Mouse (Mus musculus): ENCODE measurements around the gene Tyw1. TPM values are rescaled to one million over a fixed set of nuclear protein-coding genes. Genes with fewer than 3 reads are reported as not detected.
A peak's percentile ranks its signal among the peaks of the same experiment; 100 is the strongest.
"Not testable (repeated sequence)": the region's sequence is repeated elsewhere in the genome, so short reads cannot be mapped to it uniquely, and the experiment has no call there.

Tyw1 gene
- polyA plus RNA-seq, 1 experiment from 2014 or later = 28.5 TPM

DNA sequence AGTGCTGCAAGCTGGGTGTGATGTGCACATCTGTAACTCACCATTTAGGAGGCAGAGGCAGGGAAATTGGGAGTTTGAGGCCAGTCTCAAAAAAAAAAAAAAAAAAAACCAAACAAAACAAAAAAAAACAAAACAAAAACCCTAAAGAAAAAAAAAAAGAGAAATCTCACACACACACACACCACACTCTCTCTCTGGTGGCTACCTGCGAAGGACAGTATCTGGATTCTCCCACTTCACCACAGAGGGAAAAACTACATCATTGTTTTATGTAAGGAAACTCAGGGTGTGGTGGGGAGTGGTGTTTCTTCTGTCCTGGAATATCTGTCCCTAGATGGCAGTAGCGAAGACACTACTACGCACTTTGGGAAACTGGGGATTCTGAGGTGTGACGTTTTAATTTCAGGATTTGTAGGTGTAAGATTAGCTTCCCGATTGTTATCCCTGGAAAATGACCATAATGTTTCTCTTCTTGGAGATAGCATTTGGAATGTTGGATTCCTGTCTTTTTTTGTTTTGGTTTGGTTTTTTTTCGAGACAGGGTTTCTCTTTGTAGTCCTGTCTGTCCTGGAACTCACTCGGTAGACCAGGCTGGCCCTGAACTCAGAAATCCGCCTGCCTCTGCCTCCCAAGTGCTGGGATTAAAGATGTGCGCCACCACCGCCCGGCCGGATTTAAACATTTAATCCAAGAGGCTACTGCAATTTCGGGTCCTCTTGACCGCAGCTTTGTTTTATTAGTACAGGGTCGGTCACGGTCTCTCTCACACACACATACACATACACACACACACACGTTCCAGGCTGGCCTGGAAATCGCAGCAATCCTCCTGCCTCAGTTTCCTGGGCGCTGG is 1.0 kb upstream of the Tyw1 start:
- WGBS = 11% methylated on average over 19 of the region's 19 CpGs
- Histone ChIP-seq H3K27me3 (replicated peaks; ENCODE audit: control insufficient read depth, insufficient read depth, low read length) (no peaks in the 10 kb centered on the region), H3K4me1 (replicated peaks; ENCODE audit: control insufficient read depth, insufficient read depth, low read length) (peaks cover 10% of the 10 kb centered on the region; the same call in 1 of the 2 replicates), H3K27ac (ENCODE audit: low read depth, low read length) (peak overlapping the region; percentile 80; the same call in 1 of the 2 replicates), H3K9me3 (ENCODE audit: control insufficient read depth, low read length) (no peaks in the 10 kb centered on the region), H3K36me3 (ENCODE audit: control insufficient read depth, insufficient read depth, low read length) (peaks cover 33% of the 10 kb centered on the region), H3K4me3 (ENCODE audit: low read depth, low read length) (peak overlapping the region; percentile 77), H3K4me2 (peak overlapping the region; percentile 66), H3K9ac (ENCODE audit: low read depth, low read length) (peak overlapping the region; percentile 81)
- no peak for ATAC-seq (replicated peaks; ENCODE audit: low FRiP score)
- DNase-seq (ENCODE audit: low spot score) = no peak

DNA sequence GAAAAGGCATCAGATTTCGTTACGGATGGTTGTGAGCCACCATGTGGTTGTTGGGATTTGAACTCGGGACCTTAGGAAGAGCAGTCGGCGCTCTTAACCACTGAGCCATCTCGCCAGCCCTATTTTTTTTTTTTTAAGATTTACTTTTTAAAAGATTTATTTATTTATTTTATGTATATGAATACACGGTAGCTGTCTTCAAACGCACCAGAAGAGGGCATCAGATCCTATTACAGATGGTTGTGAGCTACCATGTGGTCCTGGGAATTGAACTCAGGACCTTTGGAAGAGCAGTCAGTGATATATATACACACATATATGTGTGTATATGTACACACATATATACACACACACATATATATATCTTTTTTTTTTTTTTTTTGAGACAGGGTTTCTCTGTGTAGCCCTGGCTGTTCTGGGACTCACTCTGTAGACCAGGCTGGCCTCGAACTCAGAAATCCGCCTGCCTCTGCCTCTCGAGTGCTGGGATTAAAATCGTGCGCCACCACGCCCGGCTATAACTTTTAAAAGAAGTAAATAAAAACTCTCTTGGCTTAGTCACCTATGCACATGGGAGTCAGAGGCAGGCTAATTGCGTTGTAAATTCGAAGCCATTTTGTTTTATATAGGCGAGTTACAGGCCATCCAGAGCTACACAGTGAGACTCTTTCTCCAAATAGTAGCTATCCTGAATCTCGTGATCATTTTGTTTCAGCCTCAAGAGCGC is 543 bp downstream of the Tyw1 start:
- Histone ChIP-seq H3K9ac (ENCODE audit: low read depth, low read length) (peak overlapping the region; percentile 62; the same call in 1 of the 2 replicates), H3K36me3 (ENCODE audit: control insufficient read depth, insufficient read depth, low read length) (peaks cover 19% of the 10 kb centered on the region), H3K4me2 (peak overlapping the region; percentile 71), H3K27ac (ENCODE audit: low read depth, low read length) (peak overlapping the region; percentile 79), H3K4me3 (ENCODE audit: low read depth, low read length) (peak overlapping the region; percentile 77)
- H3K4me1 ChIP-seq (replicated peaks; ENCODE audit: control insufficient read depth, insufficient read depth, low read length); H3K27me3 ChIP-seq (replicated peaks; ENCODE audit: control insufficient read depth, insufficient read depth, low read length); H3K9me3 ChIP-seq (ENCODE audit: control insufficient read depth, low read length); DNase-seq (ENCODE audit: low spot score): not testable (repeated sequence)
- 25% methylated on average over 20 of the region's 20 CpGs for WGBS
- 0 out of 2 replicates have a peak, but pooled peaks have one; percentile 1 for ATAC-seq (replicated peaks; ENCODE audit: low FRiP score)

DNA sequence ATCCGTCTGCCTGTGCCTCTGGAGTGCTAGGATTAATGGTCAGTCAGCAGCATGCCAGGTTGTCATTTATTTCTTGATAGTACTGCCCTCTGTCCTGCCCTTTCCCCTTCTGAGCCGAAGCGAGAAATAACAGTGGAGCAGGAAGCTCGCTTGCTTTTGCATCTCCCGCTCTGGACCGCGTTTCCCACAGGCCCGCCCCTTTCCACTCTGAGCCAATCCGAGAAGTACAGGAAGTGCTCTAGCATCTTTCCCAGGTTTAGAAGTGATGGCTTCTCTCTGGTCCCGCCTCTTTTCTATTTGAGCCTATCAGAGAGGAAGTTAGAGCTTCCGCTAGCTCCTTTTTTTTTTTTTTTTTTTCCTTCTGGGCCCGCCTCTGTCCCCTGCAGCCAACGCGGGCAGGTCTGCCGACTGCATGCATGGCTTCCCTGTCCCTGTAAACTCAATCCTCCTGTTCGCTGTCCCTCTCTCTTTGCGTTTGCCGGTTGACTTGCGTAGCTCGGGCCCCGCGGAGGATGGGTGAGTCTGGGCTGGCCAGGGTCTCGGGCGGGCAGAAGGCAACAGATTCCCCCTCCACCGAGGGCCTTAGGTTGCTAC is 1.4 kb downstream of the Tyw1 start:
- DNase-seq (ENCODE audit: low spot score) (peak; percentile 87), ATAC-seq (replicated peaks; ENCODE audit: low FRiP score) (peak; percentile 91)
- Histone ChIP-seq H3K9me3 (ENCODE audit: control insufficient read depth, low read length) (no peaks in the 10 kb centered on the region), H3K9ac (ENCODE audit: low read depth, low read length) (peak overlapping the region; percentile 68), H3K4me2 (peak overlapping the region; percentile 71), H3K4me3 (ENCODE audit: low read depth, low read length) (peak overlapping the region; percentile 77), H3K4me1 (replicated peaks; ENCODE audit: control insufficient read depth, insufficient read depth, low read length) (peaks cover 10% of the 10 kb centered on the region; the same call in 1 of the 2 replicates), H3K27me3 (replicated peaks; ENCODE audit: control insufficient read depth, insufficient read depth, low read length) (no peaks in the 10 kb centered on the region), H3K36me3 (ENCODE audit: control insufficient read depth, insufficient read depth, low read length) (peaks cover 12% of the 10 kb centered on the region), H3K27ac (ENCODE audit: low read depth, low read length) (peak overlapping the region; percentile 79)
- under 1% methylated on average over 25 of the region's 25 CpGs for whole genome bisulfite sequencing

DNA sequence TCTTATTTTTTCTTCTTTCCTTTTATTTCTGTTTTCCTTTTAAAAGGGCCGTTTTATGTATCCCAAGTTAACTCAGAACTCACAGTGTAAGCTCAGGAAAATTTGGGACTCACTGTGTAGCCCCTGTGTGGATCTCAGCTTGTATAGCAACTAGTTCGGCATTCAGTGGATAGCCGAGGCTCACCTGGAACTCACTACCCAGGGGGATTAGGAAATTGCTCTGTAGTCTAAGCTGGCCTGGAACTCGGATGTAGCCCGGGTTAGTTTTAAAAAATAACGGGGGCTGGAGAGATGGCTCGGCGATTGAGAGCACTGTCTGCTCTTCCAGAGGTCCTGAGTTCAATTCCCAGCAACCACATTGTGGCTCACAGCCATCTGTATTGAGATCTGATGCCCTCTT is 1.9 kb downstream of the Tyw1 start:
- H3K9ac ChIP-seq (ENCODE audit: low read depth, low read length) = peak overlapping the region; percentile 68
- 5% methylated on average over 8 of the region's 8 CpGs for WGBS

DNA sequence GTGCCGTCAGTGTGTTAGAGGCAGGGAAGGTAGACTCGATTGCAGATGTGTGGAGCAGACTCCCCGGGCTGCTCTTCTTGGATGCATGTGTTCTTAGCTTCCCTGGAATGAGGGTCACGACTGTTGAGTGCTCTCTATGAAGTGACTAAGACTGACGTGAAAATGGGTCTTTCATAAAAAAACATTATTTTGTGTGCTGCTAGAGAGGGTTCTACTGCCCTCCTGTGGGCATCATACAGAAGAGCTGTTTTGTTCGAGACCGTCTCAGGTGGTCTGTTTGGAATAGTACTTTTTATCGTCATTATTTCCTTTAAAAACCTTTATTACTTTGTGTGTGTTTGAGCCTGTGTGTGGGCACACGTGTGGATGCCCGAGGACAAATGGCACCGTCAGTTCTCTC is 8.0 kb downstream of the Tyw1 start:
- ATAC-seq (replicated peaks; ENCODE audit: low FRiP score) (no peak), DNase-seq (ENCODE audit: low spot score) (no peak)
- WGBS = 78% methylated on average over 11 of the region's 11 CpGs
- H3K27me3 ChIP-seq (replicated peaks; ENCODE audit: control insufficient read depth, insufficient read depth, low read length) = no peaks in the 10 kb centered on the region
- H3K4me2 ChIP-seq = no peak overlapping the region
- no peak overlapping the region for H3K9ac ChIP-seq (ENCODE audit: low read depth, low read length)
- peaks cover 29% of the 10 kb centered on the region for H3K36me3 ChIP-seq (ENCODE audit: control insufficient read depth, insufficient read depth, low read length)
- H3K27ac ChIP-seq (ENCODE audit: low read depth, low read length) = no peak overlapping the region
- H3K4me1 ChIP-seq (replicated peaks; ENCODE audit: control insufficient read depth, insufficient read depth, low read length) = no peaks in the 10 kb centered on the region; the same call in 1 of the 2 replicates
- H3K9me3 ChIP-seq (ENCODE audit: control insufficient read depth, low read length) = no peaks in the 10 kb centered on the region
- H3K4me3 ChIP-seq (ENCODE audit: low read depth, low read length) = no peak overlapping the region

More for the DNA sequence above, 1.9 kb downstream of the Tyw1 start:
- H3K27ac ChIP-seq (ENCODE audit: low read depth, low read length) = peak overlapping the region; percentile 54; the same call in 1 of the 2 replicates
- peak overlapping the region; percentile 77 for H3K4me3 ChIP-seq (ENCODE audit: low read depth, low read length)
- H3K9me3 ChIP-seq (ENCODE audit: control insufficient read depth, low read length) = no peaks in the 10 kb centered on the region
- peaks cover 10% of the 10 kb centered on the region; the same call in 1 of the 2 replicates for H3K4me1 ChIP-seq (replicated peaks; ENCODE audit: control insufficient read depth, insufficient read depth, low read length)
- DNase-seq (ENCODE audit: low spot score) (no peak), ATAC-seq (replicated peaks; ENCODE audit: low FRiP score) (no peak)
- H3K4me2 ChIP-seq = peak overlapping the region; percentile 71
- H3K27me3 ChIP-seq (replicated peaks; ENCODE audit: control insufficient read depth, insufficient read depth, low read length) = no peaks in the 10 kb centered on the region
- H3K36me3 ChIP-seq (ENCODE audit: control insufficient read depth, insufficient read depth, low read length) = peaks cover 6% of the 10 kb centered on the region

DNA sequence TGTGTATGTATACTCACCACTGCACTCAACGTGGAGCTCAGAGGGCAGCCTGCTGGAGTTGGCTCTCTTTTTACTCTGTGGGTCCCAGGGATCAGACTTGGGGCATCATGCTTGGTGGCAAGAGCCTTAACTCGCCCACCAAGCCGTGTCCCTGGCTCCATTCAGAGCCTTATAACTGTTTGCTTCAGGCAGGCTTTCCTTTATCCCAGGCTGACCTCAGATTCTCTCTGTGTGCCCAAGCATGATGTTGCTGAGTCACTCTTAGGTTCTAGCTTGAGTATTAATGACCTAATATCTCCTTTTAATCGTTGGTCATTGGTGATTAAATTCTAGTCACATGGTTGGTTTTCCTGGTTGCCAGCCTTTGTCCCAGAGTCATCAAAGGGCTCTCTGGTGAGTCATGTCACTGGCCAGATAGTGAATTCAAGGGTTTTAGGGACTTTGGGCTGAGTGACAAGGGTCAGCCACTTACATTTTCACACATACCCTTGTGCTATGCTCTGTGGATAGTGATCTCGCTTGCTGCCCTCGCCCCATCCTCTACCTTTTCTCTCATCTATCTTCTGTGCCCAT is 9.1 kb downstream of the Tyw1 start:
- DNase-seq (ENCODE audit: low spot score) (no peak), ATAC-seq (replicated peaks; ENCODE audit: low FRiP score) (no peak)
- Histone ChIP-seq H3K9me3 (ENCODE audit: control insufficient read depth, low read length) (no peaks in the 10 kb centered on the region), H3K4me3 (ENCODE audit: low read depth, low read length) (no peak overlapping the region), H3K27me3 (replicated peaks; ENCODE audit: control insufficient read depth, insufficient read depth, low read length) (no peaks in the 10 kb centered on the region), H3K4me2 (no peak overlapping the region), H3K36me3 (ENCODE audit: control insufficient read depth, insufficient read depth, low read length) (peaks cover 32% of the 10 kb centered on the region), H3K4me1 (replicated peaks; ENCODE audit: control insufficient read depth, insufficient read depth, low read length) (no peaks in the 10 kb centered on the region; the same call in 1 of the 2 replicates), H3K27ac (ENCODE audit: low read depth, low read length) (no peak overlapping the region), H3K9ac (ENCODE audit: low read depth, low read length) (no peak overlapping the region)
- WGBS = 90% methylated on average over 6 of the region's 6 CpGs

DNA sequence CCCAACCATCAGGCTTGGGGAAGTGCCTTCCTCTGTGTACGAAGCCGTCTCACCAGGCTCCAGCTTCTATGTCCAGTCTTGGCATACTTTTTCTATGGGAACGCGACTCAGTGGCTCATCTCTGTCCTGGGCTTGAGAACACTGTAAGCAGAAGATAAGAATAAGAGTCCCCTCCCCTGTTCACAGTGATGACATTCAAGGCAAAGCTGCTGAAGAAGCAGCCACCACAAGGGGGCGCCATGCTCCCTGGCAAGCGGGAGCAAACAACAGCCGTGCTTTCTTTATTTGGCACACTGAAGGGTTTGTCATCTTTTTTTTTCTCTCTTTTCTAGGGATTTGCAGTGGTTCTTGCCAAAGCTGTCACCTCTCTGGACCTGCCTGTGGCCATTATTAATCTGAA is 11.2 kb downstream of the Tyw1 start:
- peak; percentile 80 for ATAC-seq (replicated peaks; ENCODE audit: low FRiP score)
- DNase-seq (ENCODE audit: low spot score) = peak; percentile 56

DNA sequence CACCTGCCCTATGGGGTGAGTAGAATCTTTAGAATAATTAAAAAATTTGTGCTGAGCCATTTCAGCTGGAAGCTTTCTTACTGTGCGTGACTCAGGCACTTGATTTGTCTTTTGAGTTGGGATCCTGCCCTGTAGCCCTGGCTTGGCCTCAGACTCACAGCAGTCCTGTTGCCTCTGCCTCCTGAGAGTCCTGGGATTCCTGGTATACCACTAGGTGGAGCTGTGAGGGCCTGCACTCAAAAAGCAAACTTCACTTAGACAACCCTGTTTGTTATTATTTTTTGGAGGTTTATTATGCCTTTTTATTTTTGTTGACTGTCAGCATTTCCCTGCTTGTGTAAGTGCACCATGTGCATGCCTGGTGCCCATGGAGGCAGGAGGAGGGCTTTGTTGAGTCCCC is 11.9 kb downstream of the Tyw1 start:
- 0 out of 2 replicates have a peak, but pooled peaks have one; percentile 32 for ATAC-seq (replicated peaks; ENCODE audit: low FRiP score)
- H3K4me3 ChIP-seq (ENCODE audit: low read depth, low read length) = no peak overlapping the region
- no peaks in the 10 kb centered on the region for H3K9me3 ChIP-seq (ENCODE audit: control insufficient read depth, low read length)
- peaks cover 40% of the 10 kb centered on the region for H3K36me3 ChIP-seq (ENCODE audit: control insufficient read depth, insufficient read depth, low read length)
- no peak for DNase-seq (ENCODE audit: low spot score)
- WGBS = 90% methylated on average over 1 of the region's 1 CpGs
- no peaks in the 10 kb centered on the region for H3K27me3 ChIP-seq (replicated peaks; ENCODE audit: control insufficient read depth, insufficient read depth, low read length)
- H3K4me1 ChIP-seq (replicated peaks; ENCODE audit: control insufficient read depth, insufficient read depth, low read length) = no peaks in the 10 kb centered on the region; the same call in 1 of the 2 replicates
- no peak overlapping the region for H3K9ac ChIP-seq (ENCODE audit: low read depth, low read length)
- no peak overlapping the region for H3K4me2 ChIP-seq
- H3K27ac ChIP-seq (ENCODE audit: low read depth, low read length) = no peak overlapping the region

More for the DNA sequence above, 11.2 kb downstream of the Tyw1 start:
- Histone ChIP-seq H3K27me3 (replicated peaks; ENCODE audit: control insufficient read depth, insufficient read depth, low read length) (no peaks in the 10 kb centered on the region), H3K4me3 (ENCODE audit: low read depth, low read length) (no peak overlapping the region), H3K9ac (ENCODE audit: low read depth, low read length) (no peak overlapping the region), H3K36me3 (ENCODE audit: control insufficient read depth, insufficient read depth, low read length) (peaks cover 36% of the 10 kb centered on the region), H3K9me3 (ENCODE audit: control insufficient read depth, low read length) (no peaks in the 10 kb centered on the region), H3K4me1 (replicated peaks; ENCODE audit: control insufficient read depth, insufficient read depth, low read length) (no peaks in the 10 kb centered on the region; the same call in 1 of the 2 replicates), H3K4me2 (no peak overlapping the region), H3K27ac (ENCODE audit: low read depth, low read length) (no peak overlapping the region)
- WGBS = 68% methylated on average over 7 of the region's 7 CpGs

All from liver, embryonic 11.5 days (tissue).